Mouse (Mus musculus): Measurements from ENCODE around the gene Tab3. TPM values are rescaled to one million over a fixed set of nuclear protein-coding genes. Genes with fewer than 3 reads are reported as not detected.

The Tab3 gene
- polyA plus RNA-seq, 1 experiment: 6.5 TPM

Other genes starting within 250 kb of the Tab3 start
- 44.7 and 50.1 TPM in 2 replicates for gene Gk, start 202.8 kb downstream of the Tab3 start, polyA plus RNA-seq (2012; ENCODE audit: insufficient read depth, insufficient read length, missing spikeins)

Measured in brown adipose tissue, adult 24 weeks (tissue).